In genomic region chr1:54925451-54925934, GRCm38 (mm10) we compare ENCODE assay signal across 7 mouse cellular contexts. TPM values are rescaled to one million over a fixed set of nuclear protein-coding genes. Genes with fewer than 3 reads are reported as not detected.
DNase-seq lines count a peak whose midpoint lies in the region; ATAC-seq and TF ChIP-seq lines count a peak whose summit lies in the region.

No protein-coding gene starts in this region.

- ATAC-seq in CD4-positive, CD25-positive, alpha-beta regulatory T cell, adult 4 months = peak; percentile 7
- no peak; the same call in 1 of the 2 replicates for ATAC-seq in embryonic facial prominence, embryonic 12.5 days (ENCODE audit: insufficient number of reproducible peaks, insufficient read depth, low FRiP score, low TSS enrichment)
- peak; percentile 14; the same call in 1 of the 2 replicates for ATAC-seq in limb, embryonic 14.5 days (ENCODE audit: low FRiP score, low read depth)
- ATAC-seq in midbrain, embryonic 13.5 days = peak; percentile 27; the same call in 1 of the 2 replicates
- ATAC-seq in stomach, postnatal 0 days (ENCODE audit: low FRiP score, low TSS enrichment) = no peak; the same call in 1 of the 2 replicates

- DNase-seq in MEL-GATA-1-ER (ENCODE audit: extremely low read depth, low read depth) = peak; percentile 53
- peak; percentile 43 for DNase-seq in heart, postnatal 4 days
- no peak for DNase-seq in limb, embryonic 14.5 days (ENCODE audit: low spot score)
- DNase-seq in stomach, postnatal 0 days (ENCODE audit: low spot score) = no peak

- no peak for TF ChIP-seq POLR2A in limb, embryonic 14.5 days (IDR thresholded peaks at IDR 0.05; ENCODE audit: borderline replicate concordance, extremely low read depth, insufficient read depth, insufficient read length)

- H3K9me3 ChIP-seq in embryonic facial prominence, embryonic 12.5 days = no peaks in the 10 kb centered on the region
- no peaks in the 10 kb centered on the region for H3K9me3 ChIP-seq in limb, embryonic 14.5 days (ENCODE audit: control insufficient read depth, low read length)
- no peaks in the 10 kb centered on the region for H3K9me3 ChIP-seq in midbrain, embryonic 13.5 days
- no peaks in the 10 kb centered on the region for H3K9me3 ChIP-seq in stomach, postnatal 0 days (ENCODE audit: control insufficient read depth, low read length)

- no peak for TF ChIP-seq CTCF in stomach, postnatal 0 days (IDR thresholded peaks at IDR 0.05; ENCODE audit: low read depth)

- peak overlapping the region; percentile 81 for H3K4me3 ChIP-seq in embryonic facial prominence, embryonic 12.5 days
- H3K4me3 ChIP-seq in limb, embryonic 14.5 days (replicated peaks; ENCODE audit: low read length) = peak overlapping the region; percentile 90
- H3K4me3 ChIP-seq in midbrain, embryonic 13.5 days (replicated peaks) = peak overlapping the region; percentile 82
- peak overlapping the region; percentile 85 for H3K4me3 ChIP-seq in stomach, postnatal 0 days (ENCODE audit: low read depth, low read length)

- H3K9ac ChIP-seq in embryonic facial prominence, embryonic 12.5 days = peak overlapping the region; percentile 90
- H3K9ac ChIP-seq in limb, embryonic 14.5 days (ENCODE audit: low read depth, low read length, severe bottlenecking) = peak overlapping the region; percentile 91
- peak overlapping the region; percentile 85 for H3K9ac ChIP-seq in midbrain, embryonic 13.5 days (replicated peaks)
- H3K9ac ChIP-seq in stomach, postnatal 0 days (ENCODE audit: low read length) = peak overlapping the region; percentile 87

- peaks cover 24% of the 10 kb centered on the region for H3K4me1 ChIP-seq in embryonic facial prominence, embryonic 12.5 days
- peaks cover 16% of the 10 kb centered on the region for H3K4me1 ChIP-seq in limb, embryonic 14.5 days (ENCODE audit: control insufficient read depth, insufficient read depth, low read length)
- peaks cover 40% of the 10 kb centered on the region for H3K4me1 ChIP-seq in midbrain, embryonic 13.5 days (replicated peaks)
- peaks cover 9% of the 10 kb centered on the region; the same call in 1 of the 2 replicates for H3K4me1 ChIP-seq in stomach, postnatal 0 days (replicated peaks; ENCODE audit: control insufficient read depth, insufficient read depth)

- peak overlapping the region; percentile 83 for H3K4me2 ChIP-seq in embryonic facial prominence, embryonic 12.5 days (replicated peaks)
- H3K4me2 ChIP-seq in limb, embryonic 14.5 days (replicated peaks; ENCODE audit: low read depth, low read length, severe bottlenecking) = peak overlapping the region; percentile 87
- peak overlapping the region; percentile 76 for H3K4me2 ChIP-seq in midbrain, embryonic 13.5 days (replicated peaks)
- H3K4me2 ChIP-seq in stomach, postnatal 0 days (replicated peaks; ENCODE audit: low read depth) = peak overlapping the region; percentile 92

- H3K27me3 ChIP-seq in embryonic facial prominence, embryonic 12.5 days = no peaks in the 10 kb centered on the region
- H3K27me3 ChIP-seq in limb, embryonic 14.5 days (ENCODE audit: control insufficient read depth, insufficient read depth, low read length) = no peaks in the 10 kb centered on the region
- 0 out of 2 replicates have a peak, but pooled peaks cover 7% of the 10 kb centered on the region for H3K27me3 ChIP-seq in midbrain, embryonic 13.5 days
- H3K27me3 ChIP-seq in stomach, postnatal 0 days (ENCODE audit: control insufficient read depth, insufficient read depth, low read length) = no peaks in the 10 kb centered on the region

- under 1% methylated on average over 30 of the region's 30 CpGs for WGBS in embryonic facial prominence, embryonic 12.5 days
- 4% methylated on average over 23 of the region's 30 CpGs for WGBS in limb, embryonic 14.5 days
- WGBS in midbrain, embryonic 13.5 days = under 1% methylated on average over 26 of the region's 30 CpGs
- 1% methylated on average over 25 of the region's 30 CpGs for WGBS in stomach, postnatal 0 days

- H3K36me3 ChIP-seq in embryonic facial prominence, embryonic 12.5 days = no peaks in the 10 kb centered on the region
- H3K36me3 ChIP-seq in limb, embryonic 14.5 days (ENCODE audit: control insufficient read depth, insufficient read depth, low read length) = no peaks in the 10 kb centered on the region; the same call in 1 of the 2 replicates
- no peaks in the 10 kb centered on the region for H3K36me3 ChIP-seq in midbrain, embryonic 13.5 days
- H3K36me3 ChIP-seq in stomach, postnatal 0 days (ENCODE audit: control insufficient read depth, insufficient read depth, low read length) = no peaks in the 10 kb centered on the region

- peak overlapping the region; percentile 92 for H3K27ac ChIP-seq in embryonic facial prominence, embryonic 12.5 days
- H3K27ac ChIP-seq in limb, embryonic 14.5 days (replicated peaks; ENCODE audit: low read depth, low read length) = peak overlapping the region; percentile 88
- H3K27ac ChIP-seq in midbrain, embryonic 13.5 days = peak overlapping the region; percentile 95
- H3K27ac ChIP-seq in stomach, postnatal 0 days (replicated peaks) = peak overlapping the region; percentile 91

- no peak for TF ChIP-seq EP300 in stomach, postnatal 0 days (optimal IDR thresholded peaks at IDR 0.05)

RNA-seq across cellular contexts. Expression of gene Ankrd44, which starts 0.7 kb away (rescaled TPM):
- 100 to 1,000 TPM; 167 to 195 TPM for polyA plus RNA-seq in CD4-positive, CD25-positive, alpha-beta regulatory T cell, adult 4 months (2017; shearing (Covaris generic))
- 27.0 and 30.8 TPM in 2 replicates for polyA plus RNA-seq in embryonic facial prominence, embryonic 12.5 days (2016; fragmentation: Nextera tagmentation; extraction: Ambion mirVana)
- total RNA-seq in heart, postnatal 4 days (2021) = 10 to 100 TPM; 18.0 to 20.9 TPM
- polyA plus RNA-seq in limb, embryonic 14.5 days (2012; rRNA removed) = 38.8 and 43.8 TPM in 2 replicates
- polyA plus RNA-seq in limb, embryonic 14.5 days (2014; fragmentation: Nextera tagmentation; extraction: Ambion mirVana) = 23.5 and 27.7 TPM in 2 replicates
- polyA plus RNA-seq in midbrain, embryonic 13.5 days (2015; fragmentation: Nextera tagmentation; extraction: Ambion mirVana) = 19.7 and 22.2 TPM in 2 replicates
- 7.8 and 8.7 TPM in 2 replicates for polyA plus RNA-seq in stomach, postnatal 0 days (2015; fragmentation: Nextera tagmentation; extraction: Ambion mirVana)

Comparison
In these comparisons a context has a peak if more than half of its experiments do, and no peak if none do; other contexts are left out.
1. ATAC-seq: peak in CD4-positive, CD25-positive, alpha-beta regulatory T cell, adult 4 months (single experiment), limb, embryonic 14.5 days (single experiment) and midbrain, embryonic 13.5 days (single experiment); none in embryonic facial prominence, embryonic 12.5 days (single experiment) and stomach, postnatal 0 days (single experiment).
2. DNase-seq: peak in MEL-GATA-1-ER (single experiment) and heart, postnatal 4 days (single experiment); none in limb, embryonic 14.5 days (single experiment) and stomach, postnatal 0 days (single experiment).
3. Peak in every context shown above with its lines, with median percentiles within 50 percentile points of each other: H3K27ac ChIP-seq, H3K4me2 ChIP-seq, H3K4me3 ChIP-seq and H3K9ac ChIP-seq.